Mouse (Mus musculus) layer of hippocampus, postnatal 36 days (tissue): Measurements from ENCODE around the gene Bod1. TPM values are rescaled to one million over a fixed set of nuclear protein-coding genes. Genes with fewer than 3 reads are reported as not detected.
A peak's percentile ranks its signal among the peaks of the same experiment; 100 is the strongest.

ENCODE experiments used
- DNase-seq, 2 experiments: peaks; one replicate each; pipeline ENCODE4 v3.0.0; 2022
- total RNA-seq, 2 experiments: library from RNA; stranded (reverse); gene quantifications; 2 replicates each; pipeline ENCODE4 v1.2.3; 2021

Gene Bod1
- 100 to 1,000 TPM in 1 of 2 experiments, 10 to 100 TPM in 1; 96.5 to 101 TPM for total RNA-seq

DNA sequence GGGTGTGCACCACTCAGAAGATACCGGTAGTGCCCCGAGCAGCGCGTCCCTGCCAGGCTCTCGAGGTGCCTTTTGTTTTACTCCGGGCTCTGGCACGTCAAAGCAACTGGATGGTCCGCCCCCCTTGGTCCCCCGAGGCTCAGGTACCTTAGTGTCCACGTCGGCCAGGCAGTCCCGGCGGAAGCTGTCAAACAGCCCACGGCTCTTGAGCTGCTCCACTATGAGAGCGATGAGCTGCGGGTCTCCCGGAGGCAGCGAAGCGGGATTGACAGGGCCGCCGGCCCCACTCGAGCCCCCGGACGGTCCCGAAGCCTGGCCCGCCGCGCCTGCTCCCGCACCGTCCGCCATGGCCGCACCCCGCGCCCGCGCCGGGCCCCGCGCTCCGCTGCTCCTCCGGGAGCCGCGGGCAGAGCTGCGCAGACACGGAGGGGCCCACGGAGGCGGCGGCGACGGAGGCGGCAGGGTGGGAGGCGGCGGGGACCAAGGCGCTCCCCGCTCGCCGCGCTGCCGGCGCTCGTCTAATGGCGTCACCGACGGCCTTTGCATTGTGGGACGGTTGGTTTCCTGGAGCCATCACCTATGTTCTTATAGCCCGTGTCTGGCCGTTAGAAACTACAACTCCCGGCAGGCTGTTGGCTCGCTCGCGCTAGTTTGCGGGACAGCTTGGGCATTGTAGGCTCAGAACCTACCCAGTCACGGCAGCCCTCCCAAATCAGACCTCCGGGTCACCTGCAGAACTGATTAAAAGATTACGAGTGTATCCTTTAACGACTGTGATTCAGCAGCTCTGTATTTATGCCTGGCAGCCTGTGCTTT, at the start of gene Bod1:
Bod1 (minus strand) TSS at position 532 of the 816 bp plus-strand sequence.
- DNase-seq = peak; percentile 94

DNA sequence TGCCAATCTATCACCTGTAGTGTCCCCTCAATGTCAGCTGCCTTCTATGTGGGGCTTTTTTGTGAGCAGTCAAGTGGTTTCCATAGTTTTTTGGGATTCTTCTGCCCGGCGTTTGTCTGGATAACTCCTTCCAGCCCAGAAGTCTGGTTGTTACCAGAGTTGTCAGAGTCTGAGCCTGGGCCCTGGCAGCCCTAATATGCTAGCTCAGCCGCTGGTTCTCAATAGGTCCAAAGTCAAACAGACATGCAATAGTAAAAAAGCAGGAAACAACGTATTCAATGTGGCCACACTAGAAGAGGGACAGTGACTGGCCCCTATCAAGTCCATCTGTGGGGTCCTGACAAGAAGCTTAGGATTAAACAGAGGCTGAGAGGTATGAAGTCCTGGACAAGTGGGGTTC, 47.4 kb upstream of the Bod1 start:
- no peak for DNase-seq

DNA sequence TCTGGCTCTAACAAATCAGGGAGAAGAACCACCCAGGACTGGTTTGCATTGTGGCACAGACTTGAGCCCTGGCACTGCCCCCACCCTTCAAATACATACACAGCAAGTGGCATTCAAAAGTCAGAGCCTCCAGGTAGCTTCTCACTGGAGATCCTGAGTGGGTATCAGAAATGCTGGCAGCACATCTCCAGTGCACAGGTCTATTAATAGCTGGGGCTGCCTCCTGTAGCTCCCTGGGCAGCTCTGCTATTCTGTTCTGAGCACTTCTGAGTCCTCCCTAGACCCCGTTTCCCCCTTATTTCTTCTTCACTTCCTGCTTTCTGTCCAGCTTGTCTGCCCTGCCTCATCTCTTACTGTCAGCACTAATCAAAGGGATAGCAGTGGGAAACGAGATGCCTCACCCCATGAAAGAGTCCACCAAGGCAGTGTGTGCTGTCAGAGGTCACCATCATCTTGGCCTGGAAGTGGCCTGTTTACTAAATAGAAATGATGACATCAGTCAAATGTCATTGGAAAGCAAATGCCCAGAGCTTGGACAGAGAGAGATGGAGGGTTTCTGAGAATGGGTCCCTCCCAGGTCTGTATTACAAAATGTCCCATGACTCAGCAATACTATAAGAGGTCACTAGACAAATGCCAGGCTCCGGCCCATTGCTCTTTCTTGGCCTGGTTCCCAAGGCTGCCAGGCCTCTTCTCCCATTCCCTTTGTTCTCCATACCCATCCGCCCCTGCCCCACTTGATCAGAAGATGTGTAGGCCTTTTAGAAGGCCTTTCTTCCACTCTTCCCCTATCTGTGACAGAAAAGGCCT, 46.4 kb upstream of the Bod1 start:
- no peak for DNase-seq

DNA sequence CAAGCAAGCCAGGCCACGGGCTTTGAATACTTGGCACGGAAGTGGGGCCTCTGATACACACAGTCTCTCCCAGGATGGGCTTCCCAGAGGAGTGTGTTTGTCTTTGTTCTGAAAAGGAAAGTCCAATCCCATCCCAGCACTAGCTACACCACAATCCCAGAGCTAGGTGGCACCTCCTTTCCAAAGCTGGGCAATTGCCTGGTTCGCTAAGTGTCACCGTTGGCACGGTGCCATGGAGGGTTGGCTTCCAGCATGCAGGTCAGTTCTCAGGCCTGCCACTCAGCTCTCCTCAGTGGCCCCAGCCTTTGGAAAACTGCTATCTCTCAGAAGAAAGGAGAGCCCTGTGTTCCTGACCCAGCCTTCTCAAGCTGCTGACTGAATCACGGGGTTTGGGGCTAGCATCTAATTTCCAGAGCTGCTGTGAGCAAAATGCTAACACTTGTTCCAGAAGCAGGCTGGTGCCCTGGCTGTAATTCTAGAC, 42.0 kb upstream of the Bod1 start:
- DNase-seq = peak; percentile 60 to 79

GRCm38 (mm10) chr11:31713116-31713515, 41.4 kb upstream of the Bod1 start:
- peak; percentile 41 to 42 for DNase-seq

DNA sequence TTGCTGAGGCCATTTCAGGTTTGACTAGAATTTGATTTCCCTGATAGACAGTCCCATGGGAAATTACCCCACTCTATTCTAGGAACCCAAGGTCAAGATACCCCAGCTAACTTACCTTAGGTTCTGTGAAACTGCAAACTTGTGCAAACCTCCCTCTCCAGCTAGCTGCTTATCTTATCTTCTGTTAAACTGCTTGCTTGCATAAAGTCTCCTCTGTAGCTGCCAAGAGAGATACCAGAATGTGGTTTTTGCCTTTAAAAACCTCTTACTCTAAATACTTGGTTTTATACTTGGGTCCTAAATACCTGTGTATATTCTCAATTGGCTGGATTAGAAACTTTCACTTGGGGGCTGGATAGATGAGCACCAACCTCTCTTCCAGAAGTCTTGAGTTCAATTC, 36.1 kb upstream of the Bod1 start:
- no peak for DNase-seq

GRCm38 (mm10) chr11:31703173-31703572, 31.5 kb upstream of the Bod1 start:
- DNase-seq = peak; percentile 30 to 34

GRCm38 (mm10) chr11:31701901-31702300, 30.2 kb upstream of the Bod1 start:
- DNase-seq = no peak

- no peak for DNase-seq
These were observed 27.8 kb upstream of the Bod1 start for GRCm38 (mm10) chr11:31699502-31699901.

DNA sequence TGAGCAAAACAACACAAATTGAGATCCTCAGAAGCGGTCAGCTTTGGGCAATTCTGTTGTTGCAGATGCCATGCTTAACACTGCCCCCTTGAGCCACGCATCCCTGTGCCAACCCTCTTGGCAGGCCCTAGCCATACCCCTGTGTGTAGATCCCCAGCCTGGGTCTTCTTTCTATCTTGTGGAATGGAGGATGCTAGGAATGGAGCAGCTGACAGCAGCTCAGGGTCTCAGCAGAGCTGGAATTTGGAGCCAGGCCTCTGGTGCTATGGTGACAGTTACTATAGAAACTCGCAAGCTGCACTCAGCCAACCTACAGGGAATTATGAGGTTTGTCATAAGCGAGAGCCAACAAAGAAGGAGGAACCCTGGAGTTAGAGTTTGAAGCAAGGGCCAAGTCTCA, 23.1 kb upstream of the Bod1 start:
- DNase-seq = peak; percentile 82 to 83

DNA sequence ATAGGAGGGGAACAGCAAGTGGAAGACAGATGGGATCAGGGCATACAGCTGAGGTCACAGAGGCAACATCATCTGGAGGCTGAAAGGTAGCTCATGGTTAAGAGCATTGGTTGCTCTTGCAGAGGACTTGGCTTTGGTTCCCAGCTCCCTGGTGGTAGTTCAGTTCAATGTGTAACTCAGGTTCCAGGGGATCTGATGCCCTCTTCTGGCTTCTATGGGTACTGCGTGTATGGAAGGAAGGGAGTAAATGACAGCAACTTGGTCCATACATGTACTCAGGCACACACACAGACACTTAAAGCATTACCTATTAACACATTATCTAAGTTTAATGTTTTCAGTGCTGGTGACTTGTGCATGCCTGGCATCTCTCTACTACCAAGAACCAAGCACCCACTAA, 22.4 kb upstream of the Bod1 start:
- no peak for DNase-seq

- no peak for DNase-seq
These were observed 21.6 kb upstream of the Bod1 start for GRCm38 (mm10) chr11:31693322-31693721.

GRCm38 (mm10) chr11:31688956-31689355, 17.3 kb upstream of the Bod1 start:
- no peak for DNase-seq

- DNase-seq = no peak
These were observed 13.4 kb upstream of the Bod1 start for GRCm38 (mm10) chr11:31684913-31685567.

GRCm38 (mm10) chr11:31684126-31684525, 12.4 kb upstream of the Bod1 start:
- no peak for DNase-seq

DNA sequence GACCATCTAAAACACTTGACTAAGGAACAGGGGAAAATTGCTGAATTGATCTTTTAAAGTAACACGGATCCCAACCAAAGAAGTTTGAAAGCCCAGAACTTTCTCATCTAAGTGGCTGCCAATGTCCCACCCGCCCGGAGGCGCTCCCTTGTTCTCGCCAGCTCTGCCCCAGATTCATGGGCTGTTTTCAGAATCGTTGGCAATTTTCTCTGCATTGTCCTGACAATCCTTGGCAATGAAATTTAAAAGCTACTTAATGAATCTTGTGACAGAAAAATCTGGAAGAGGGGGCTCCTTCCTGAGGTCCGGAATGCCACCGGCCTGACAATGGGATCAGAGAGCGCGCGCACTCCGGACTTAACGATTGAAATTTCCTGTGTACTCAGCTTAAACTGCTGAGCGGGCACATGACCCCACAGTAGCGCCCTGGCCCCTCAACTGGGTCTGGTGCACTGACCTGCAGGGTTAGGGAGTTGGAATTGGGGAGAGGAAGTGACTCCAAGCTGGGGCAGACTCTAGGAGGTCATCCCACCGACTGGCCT, 8.2 kb upstream of the Bod1 start:
- no peak for DNase-seq

GRCm38 (mm10) chr11:31677309-31677708, 5.6 kb upstream of the Bod1 start:
- DNase-seq = no peak

GRCm38 (mm10) chr11:31676661-31677252, 5.1 kb upstream of the Bod1 start:
- DNase-seq = no peak

DNA sequence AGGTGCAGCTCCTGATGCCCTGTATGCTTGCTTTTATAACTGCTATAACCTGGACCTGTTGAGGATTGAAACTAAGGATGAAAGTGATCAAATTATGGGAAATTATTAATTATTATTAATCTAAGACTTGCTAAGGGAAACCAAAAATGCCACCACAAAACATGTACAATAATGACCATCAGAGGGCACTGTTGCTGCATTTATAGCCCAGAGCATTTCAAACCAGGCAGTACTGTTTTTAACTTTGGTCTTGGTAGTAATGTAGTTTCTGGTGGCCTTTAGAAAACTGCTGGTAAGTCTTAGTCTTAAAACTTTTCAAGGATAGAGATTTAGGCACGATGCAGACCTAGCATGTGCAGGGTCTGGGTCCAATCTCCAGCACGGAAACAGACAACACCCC, 3.7 kb upstream of the Bod1 start:
- peak in 1 of 2 experiments; percentile 56 for DNase-seq

DNA sequence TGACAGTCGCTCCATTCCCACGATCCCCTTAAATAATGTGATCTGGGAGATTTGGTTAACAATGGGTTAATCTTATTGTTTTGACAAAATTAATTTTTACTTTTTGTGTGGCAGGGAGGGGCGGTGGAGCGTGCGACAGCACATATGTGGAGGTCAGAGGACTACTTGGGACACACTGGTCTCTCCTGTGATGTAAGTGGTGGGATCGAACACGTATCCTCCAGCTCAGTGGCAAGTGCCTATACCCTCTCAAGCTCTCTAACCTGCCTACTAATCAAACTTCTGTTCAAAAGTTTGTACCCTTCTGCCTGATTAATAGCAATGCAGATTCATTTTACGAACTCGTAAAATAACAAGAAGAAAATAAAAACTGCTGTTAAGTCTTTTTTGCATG, 482 bp upstream of the Bod1 start:
- no peak for DNase-seq

GRCm38 (mm10) chr11:31670468-31670921, 1.2 kb downstream of the Bod1 start:
- no peak for DNase-seq
